Mouse (Mus musculus) cerebellum, adult 2 months (tissue): ENCODE measurements around the gene Zbtb8os.

Experiments
- CTCF ChIP-seq: fragments of 200-500 bp; IDR thresholded peaks from 2 replicates; pipeline ENCODE4 v1.5.1; 2011; ENCODE audit warnings: low read depth, mild to moderate bottlenecking, control low read depth, low read length, moderate library complexity, borderline replicate concordance; ENCODE audit not compliant: insufficient read depth
- POLR2A ChIP-seq: fragments of 200-500 bp; IDR thresholded peaks from 2 replicates; pipeline ENCODE4 v1.6.1; 2011; ENCODE audit warnings: low read length, control low read depth, borderline replicate concordance; ENCODE audit not compliant: insufficient read depth

DNA sequence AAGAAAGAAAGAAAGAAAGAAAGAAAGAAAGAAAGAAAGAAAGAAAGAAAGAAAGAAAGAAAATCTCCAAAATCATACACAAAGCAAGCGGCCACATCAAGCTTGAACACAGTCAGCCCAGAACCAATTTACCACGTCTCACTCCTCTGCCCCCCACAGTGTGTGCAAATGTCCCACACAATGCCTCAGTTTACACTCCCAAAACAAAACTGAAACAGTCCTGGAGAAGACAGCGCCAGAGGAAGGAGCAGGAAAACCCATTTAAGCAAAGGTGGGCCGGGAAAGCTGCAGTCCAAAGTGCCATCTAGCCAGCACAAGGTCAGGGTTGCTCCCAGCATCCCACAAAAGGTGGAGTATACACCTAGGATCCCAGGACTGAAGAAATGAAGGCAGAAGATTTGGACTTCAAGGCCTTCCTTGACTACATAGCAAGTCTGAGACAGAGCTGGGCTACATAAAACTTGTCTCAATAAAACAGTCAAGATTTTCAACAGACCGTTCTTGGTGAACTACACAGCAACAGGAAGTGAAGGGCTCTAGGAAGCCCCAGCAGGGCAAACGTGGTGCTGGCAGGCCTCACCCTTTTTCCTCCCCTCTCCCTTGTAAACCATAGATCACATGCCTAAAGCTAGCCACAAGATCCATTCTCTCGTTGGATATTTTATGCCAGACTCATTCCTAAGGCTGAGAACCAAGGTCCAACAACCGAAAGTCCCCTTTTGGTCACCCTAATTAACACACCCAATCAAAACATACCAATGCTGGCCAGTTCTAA is 37.9 kb downstream of the Zbtb8os start:
- TF ChIP-seq POLR2A, result no peak
- no peak for TF ChIP-seq CTCF
